Mouse (Mus musculus): ENCODE measurements around the gene Dtx1.

DNA sequence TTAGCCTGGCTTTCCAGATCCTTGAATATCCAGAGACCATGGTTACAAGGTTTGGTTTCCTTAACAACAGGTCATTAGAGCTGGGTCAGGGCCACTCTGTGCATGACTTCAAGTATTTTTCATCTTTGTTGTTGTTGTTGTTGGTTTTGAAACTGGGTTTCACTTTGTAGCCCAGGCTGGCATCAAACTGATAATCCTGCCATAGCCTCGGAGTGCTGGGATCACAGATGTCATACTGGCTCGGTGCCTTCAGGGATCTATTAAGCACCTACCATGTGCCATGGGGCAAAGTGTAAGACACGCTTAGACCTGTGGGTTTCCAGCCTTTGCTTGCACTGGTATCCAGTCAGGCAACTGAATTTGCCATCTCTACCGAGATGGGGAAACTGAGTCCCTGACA is 9.3 kb downstream of the Dtx1 start:
- TF ChIP-seq EP300 (IDR thresholded peaks at IDR 0.05; ENCODE audit: low read depth) (no peak), CTCF (IDR thresholded peaks at IDR 0.05; ENCODE audit: low read depth) (no peak)
